Mouse (Mus musculus): ENCODE results near the gene Cdk19.
"Not testable (repeated sequence)": the region's sequence is repeated elsewhere in the genome, so short reads cannot be mapped to it uniquely, and the experiment has no call there.

Cdk19 gene

DNA sequence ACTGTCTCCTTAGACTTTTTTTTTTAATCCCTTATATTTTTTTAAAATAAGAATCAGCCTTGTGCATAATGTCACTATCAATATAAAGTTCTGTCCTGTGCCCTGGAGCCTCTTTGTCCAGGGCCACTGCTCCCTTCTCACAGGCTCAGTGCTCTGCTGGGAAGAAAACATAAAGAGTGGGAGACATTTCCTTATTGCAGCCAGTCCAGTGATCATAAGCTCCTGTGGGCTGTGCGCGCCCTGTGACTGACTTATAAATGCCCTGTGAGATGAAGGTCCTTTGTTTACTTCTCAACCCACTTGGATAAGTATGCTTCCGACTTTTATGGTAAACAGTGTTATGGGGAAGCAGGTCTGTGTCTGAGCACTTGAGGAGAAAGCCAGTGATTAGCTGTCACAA lies 142.2 kb downstream of the Cdk19 start:
- DNase-seq (ENCODE audit: low read depth): no peak

GRCm38 (mm10) chr10:40482285-40482684 lies 142.9 kb downstream of the Cdk19 start:
- DNase-seq (ENCODE audit: low read depth): no peak

DNA sequence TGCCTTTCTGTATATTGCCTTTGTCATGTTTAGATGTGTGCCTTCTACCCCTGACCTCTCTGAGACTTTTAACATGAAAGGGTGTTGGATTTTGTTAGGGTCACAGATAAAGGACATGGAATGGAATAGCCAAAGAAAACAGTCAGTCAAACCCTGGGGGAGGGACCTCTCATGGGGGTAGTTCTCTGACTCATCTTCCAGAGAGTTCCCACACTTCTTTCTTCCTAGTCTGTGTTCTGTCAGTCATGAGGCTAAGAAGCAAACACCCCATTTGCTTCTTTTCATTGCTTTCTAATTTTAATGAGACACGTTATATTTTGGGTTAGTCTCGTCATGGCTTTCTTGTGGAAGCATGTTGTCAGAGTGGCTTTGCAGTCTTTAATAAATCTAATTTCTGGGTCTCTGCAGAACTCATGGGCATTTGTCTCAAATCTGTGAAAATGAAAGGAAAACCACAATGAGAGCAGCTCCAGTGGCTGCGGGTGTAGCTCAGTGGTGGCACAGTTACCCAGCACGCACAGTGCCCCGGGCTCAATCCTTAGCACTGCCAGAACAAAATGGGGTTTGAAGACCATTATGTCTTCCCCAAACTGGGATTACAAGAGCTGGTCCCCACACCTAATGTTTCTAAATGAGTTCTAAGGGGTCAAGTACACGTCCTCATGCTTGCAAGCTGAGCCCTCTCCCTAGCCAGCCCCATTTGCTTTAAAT lies 149.9 kb downstream of the Cdk19 start:
- no peak for DNase-seq (ENCODE audit: low read depth)

- DNase-seq (ENCODE audit: low read depth): no peak
These were observed 151.8 kb downstream of the Cdk19 start for GRCm38 (mm10) chr10:40491131-40491530.

GRCm38 (mm10) chr10:40491748-40492147 lies 152.4 kb downstream of the Cdk19 start:
- DNase-seq (ENCODE audit: low read depth): no peak

DNA sequence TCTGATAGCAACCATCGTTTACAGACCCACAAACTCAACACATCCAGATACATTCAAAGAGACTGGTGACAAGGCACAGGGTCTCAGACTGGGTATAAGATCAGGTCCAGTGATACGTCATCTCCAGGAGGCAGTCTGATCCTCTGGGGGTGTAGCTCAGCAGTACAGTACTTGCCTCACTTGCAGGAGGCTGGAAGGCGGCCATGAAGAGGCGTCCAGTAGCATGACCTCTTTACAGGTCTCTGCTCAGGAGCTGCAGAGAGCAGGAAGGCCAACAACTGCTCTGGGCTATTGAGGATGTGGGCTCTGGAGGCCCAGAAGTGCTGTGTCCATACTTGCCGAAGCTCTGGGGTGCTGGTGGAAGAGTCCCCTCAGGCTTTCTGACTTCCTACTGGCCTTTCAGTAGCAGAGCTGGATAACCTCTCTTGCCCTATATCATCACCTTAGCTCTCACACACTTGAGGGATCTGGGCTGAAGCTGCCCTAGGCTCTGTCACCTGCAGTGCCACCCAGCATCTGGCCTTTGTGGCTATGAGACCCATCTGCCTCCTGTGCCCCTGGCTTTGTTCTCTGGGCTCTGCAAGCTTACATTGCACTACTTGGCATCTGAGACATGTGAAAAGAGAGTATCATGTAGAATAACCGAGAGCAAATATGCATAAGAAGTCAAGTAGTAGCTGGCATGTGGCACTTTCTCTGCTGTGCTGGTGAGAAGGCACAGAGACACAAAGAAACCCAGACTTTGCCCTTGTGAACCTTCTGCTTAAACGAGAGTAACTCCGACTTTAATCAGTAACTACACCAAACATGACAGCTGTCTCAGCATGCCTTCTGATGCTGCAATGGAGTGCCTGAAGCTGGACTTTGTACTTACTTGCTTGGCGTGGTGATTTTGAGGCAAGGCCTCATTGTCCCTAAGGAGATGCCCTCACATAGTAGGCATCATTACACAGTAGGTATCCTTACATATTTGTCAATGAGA lies 155.1 kb downstream of the Cdk19 start:
- no peak for DNase-seq (ENCODE audit: low read depth)

GRCm38 (mm10) chr10:40497301-40498041 lies 158.1 kb downstream of the Cdk19 start:
- DNase-seq (ENCODE audit: low read depth): no peak

DNA sequence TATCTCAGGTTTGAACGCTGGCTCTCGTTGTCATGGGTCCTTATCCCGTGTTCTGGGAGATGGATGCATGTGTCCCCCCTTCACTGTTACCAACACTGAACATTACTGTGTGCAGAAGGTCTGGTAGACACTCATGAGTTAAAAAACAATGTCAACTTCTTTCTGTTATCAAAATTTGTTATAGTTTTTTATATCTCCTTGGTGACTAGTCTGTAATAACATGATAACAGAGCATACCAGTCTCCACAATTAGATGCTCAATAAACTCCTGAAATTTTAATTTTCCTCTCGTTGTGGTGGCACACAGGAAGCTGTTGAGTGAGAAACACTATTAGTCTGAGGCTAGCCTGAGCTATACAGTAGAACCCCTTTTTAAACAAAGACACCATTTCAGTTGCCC lies 159.1 kb downstream of the Cdk19 start:
- DNase-seq (ENCODE audit: low read depth): no peak

- DNase-seq (ENCODE audit: low read depth): peak; percentile 30
These were observed 160.2 kb downstream of the Cdk19 start for GRCm38 (mm10) chr10:40499314-40500252.

GRCm38 (mm10) chr10:40500723-40501245 lies 161.4 kb downstream of the Cdk19 start:
- DNase-seq (ENCODE audit: low read depth): no peak

DNA sequence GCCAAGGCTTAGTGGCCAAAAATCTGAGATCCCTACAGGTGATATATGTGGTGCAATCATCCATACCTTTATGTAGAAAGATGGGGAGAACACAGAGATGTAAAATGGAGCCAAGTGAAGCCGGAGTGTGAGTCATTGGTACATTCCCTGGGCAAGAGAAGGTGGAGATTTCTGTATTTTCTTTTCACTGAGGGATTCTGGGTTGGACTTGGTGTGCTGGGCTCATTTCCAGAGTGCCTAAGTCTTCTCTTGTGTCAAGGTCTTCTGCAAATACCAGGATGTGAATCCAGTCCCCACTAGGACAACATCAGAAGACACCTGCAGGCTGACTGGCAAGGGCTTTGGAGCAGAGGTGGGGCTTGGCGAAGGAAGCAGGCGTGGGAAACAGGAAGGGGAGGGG lies 163.4 kb downstream of the Cdk19 start:
- DNase-seq (ENCODE audit: low read depth): no peak

GRCm38 (mm10) chr10:40510356-40510755 lies 171.0 kb downstream of the Cdk19 start:
- no peak for DNase-seq (ENCODE audit: low read depth)

GRCm38 (mm10) chr10:40511221-40511677 lies 171.9 kb downstream of the Cdk19 start:
- DNase-seq (ENCODE audit: low read depth): no peak

DNA sequence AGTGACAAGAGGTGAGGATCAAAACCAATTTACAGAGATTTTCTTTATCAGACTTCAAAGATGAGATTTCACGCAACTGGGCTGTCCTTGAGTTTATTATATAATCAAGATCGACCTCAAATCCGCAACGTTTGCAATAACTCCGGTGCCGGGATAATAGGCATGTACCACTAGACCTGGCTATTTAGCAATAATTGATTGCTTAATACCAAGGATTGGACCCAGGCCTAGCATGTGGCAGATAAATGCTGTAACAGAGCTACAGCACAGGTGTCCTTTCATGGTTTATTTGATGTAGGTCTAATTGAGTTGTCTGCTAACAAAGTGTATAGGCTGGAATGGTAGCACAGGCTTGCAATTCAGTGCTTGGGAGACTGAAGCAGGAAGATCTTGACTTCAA lies 172.8 kb downstream of the Cdk19 start:
- DNase-seq (ENCODE audit: low read depth): no peak

DNA sequence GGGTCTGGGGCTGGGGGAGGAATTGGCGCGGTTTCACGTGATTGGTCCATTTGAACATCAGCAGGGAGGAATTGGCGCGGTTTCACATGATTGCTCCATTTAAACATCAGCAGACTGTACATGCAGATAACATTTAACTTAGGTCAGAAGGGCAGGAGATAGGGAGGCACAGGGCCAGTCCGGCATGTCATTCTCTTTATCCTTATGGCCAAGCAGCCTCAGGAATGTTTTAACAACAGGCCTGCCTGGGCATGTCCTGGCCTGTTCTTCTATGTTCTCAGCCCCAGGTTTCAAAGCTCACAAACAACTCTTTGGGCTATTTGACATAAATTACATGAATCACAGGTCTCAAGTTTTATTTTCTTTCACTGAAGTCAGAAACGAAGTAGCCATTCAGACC lies 173.6 kb downstream of the Cdk19 start:
- DNase-seq (ENCODE audit: low read depth): not testable (repeated sequence)

GRCm38 (mm10) chr10:40515225-40515681 lies 175.9 kb downstream of the Cdk19 start:
- no peak for DNase-seq (ENCODE audit: low read depth)

GRCm38 (mm10) chr10:40516421-40516820 lies 177.1 kb downstream of the Cdk19 start:
- no peak for DNase-seq (ENCODE audit: low read depth)

DNA sequence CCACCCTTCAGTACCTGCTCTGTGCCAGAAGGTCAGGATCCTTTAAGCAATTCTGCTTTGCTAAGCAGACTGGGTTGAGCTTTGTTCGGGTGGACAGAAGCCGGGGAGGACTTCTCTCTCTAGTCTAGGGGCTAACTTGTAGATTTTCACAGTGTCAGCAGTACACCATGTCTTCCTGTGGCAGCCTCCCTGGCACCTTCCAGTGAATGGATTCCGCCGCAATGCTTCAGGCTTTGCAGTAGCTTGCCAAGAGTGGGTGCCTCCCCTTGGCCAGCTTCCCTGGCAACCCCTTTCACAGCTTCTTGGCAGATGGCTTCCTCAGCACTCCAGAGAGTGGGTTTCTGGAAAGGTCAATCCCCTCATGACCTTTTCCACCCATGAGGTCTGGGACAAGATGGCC lies 180.2 kb downstream of the Cdk19 start:
- DNase-seq (ENCODE audit: low read depth): no peak

DNA sequence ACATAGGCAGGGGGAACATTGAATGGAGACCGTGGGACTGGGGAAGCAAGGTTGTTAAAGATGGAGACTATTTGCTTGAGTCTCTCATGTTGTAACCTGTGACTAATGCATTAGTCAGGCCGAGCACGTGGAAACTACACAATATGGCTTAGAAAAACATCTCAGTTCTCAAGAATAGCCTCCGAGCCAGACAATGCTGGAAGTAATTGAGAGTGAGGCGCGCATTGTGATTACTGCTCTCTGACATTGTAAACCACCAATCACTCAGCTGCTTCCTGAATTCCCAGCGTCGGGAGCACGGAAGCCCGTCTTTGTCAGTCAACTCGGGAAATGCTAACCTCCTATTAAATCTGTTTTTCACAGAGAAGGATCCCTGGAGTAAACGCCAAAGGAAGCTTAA lies 182.2 kb downstream of the Cdk19 start:
- DNase-seq (ENCODE audit: low read depth): no peak

DNA sequence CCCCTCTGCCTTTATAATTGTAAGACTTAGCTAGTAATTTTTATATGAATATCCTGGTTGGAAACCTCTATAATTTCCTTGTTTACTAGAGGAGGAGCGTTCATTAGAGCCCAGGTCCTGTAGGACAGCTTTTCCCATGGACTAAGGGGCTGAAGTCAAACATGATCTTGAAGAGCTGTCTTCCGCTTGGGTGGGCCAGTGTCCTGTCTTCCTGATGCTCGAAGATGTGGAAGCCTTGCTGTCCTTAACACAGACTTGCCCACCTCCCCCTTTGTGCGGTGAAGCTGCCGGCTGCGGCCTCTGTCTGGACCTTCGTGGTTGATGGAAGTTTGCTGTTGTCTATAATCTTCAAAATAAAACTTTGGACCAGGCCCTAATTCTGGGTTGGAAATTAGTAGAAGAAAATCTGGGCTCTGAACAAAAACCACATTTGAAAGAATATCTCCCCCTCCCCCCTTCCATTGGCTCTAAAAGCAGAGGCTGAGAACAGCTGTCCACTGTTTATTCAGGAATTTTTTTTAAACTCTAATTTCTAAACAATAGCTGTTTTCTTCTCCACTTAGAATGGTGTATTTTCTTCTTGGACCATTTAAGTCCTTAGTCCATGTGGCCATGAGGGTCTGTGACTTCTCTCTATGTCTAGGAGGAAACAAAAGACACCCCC lies 184.1 kb downstream of the Cdk19 start:
- no peak for DNase-seq (ENCODE audit: low read depth)

Data from c-Kit-positive CD71-positive TER-119-negative erythroid progenitor cells, embryonic 14.5 days (primary cell).